Mouse (Mus musculus) left cerebral cortex, adult 2 months (tissue): ENCODE measurements around the gene Rsf1. TPM values are rescaled to one million over a fixed set of nuclear protein-coding genes. Genes with fewer than 3 reads are reported as not detected.

Experiments used
- DNase-seq, 2 experiments: peaks; one replicate each; pipeline ENCODE4 v3.0.0; 2021 to 2022; ENCODE audit warnings: low spot score in 2 of 2, mixed read lengths in 1 of 2; ENCODE audit errors: extremely low spot score in 1 of 2
- H3K27ac ChIP-seq: fragments of 200-600 bp; 2 replicates; pipeline ENCODE4 v1.8.1; 2022
- H3K4me3 ChIP-seq: fragments of 200-600 bp; 2 replicates; pipeline ENCODE4 v1.8.1; 2022
- CTCF ChIP-seq: fragments of 200-600 bp; IDR thresholded peaks from 2 replicates; pipeline ENCODE4 v1.8.1; 2022; ENCODE audit warnings: antibody characterized with exemption, mild to moderate bottlenecking, moderate library complexity
- intact Hi-C: fragments of 180-260 bp; cut with DNase I; formaldehyde crosslinking; loops from one replicate; pipeline ENCODE4 v1.15.1; 2025
- long read RNA-seq, 2 experiments: library from polyadenylated mRNA; stranded (forward); transcript quantifications; one replicate each; pipeline ENCODE4 v2.0.0; 2021; ENCODE audit warnings: borderline mapping rate in 2 of 2
- total RNA-seq, 2 experiments: library from RNA; stranded (reverse); gene quantifications; 2 replicates each; pipeline ENCODE4 v1.2.3; 2021

Gene Rsf1
- 10 to 100 TPM; 44.8 to 49.2 TPM for total RNA-seq
- long read RNA-seq, experiment 1, full-length matches to known transcripts, result 23 of 32 reads
- long read RNA-seq, experiment 1, partial matches to known transcripts, result 7 of 32 reads
- long read RNA-seq, experiment 1, other reads (novel, unspliced or antisense), result 2 of 32 reads
- long read RNA-seq, experiment 2, full-length matches to known transcripts, result 26 of 35 reads
- long read RNA-seq, experiment 2, partial matches to known transcripts, result 2 of 35 reads
- long read RNA-seq, experiment 2, other reads (novel, unspliced or antisense), result 7 of 35 reads

DNA sequence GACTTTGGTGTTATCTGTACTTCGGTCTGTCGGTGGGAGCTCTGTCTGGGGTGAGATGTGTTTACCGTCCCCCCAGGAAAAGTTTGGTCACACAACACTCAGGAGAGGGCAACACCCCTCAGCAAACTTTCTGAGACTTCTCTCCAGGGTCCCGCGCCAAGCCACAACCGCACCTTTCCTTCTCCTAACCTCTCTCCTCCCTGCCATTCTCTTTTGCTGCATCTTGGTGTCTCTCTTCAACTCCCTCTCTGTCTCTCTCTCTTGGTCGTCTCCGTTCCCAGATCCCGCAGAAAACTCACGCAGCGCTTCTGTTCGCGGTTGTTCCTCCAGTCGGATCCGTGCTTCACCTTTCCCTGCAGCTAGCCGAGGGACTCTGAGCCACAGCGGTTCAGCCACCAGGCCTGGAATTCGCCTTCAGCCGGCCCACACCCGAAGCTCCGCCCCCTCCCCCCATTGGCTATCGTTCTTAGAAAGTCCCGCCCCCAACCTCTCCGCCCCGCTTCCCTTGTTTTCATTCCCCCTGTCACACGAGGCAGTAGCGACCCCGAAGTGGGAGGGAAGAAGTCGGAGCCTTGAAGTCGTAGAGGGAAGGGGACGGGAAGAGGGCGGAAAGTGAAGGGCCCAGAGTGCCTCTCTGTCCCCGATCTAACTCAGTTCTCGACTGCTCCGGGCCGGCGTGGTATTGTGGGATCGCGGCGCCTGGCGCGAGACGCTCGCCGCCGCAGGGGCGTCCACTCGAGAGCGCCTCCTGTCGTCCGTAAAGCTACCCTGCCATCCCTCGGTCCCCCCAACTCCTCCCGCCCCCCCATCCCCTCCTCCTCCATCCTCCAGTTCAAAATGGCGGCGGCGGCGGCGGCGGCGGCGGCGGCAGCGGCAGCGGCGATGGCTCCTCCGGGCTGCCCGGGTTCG, at the start of gene Rsf1, which contains the start of gene Aamdc:
Gene Rsf1, plus strand, starts transcription at position 823 of the 909 bp plus-strand sequence.
Gene Aamdc, minus strand, starts transcription at position 431 of the 909 bp plus-strand sequence.
- Histone ChIP-seq H3K4me3 (peak within 1 kb of the TSS; percentile 65), H3K27ac (peak within 1 kb of the TSS; percentile 97)
- intact Hi-C loops, result loop anchor here (1.0 to 10.0 kb wide), 4 partner anchors 99 to 395 kb away; partner anchors contain the start of genes Clns1a and Ints4
- DNase-seq, result peak; percentile 91 to 94
- TF ChIP-seq CTCF, result peak; percentile 86

DNA sequence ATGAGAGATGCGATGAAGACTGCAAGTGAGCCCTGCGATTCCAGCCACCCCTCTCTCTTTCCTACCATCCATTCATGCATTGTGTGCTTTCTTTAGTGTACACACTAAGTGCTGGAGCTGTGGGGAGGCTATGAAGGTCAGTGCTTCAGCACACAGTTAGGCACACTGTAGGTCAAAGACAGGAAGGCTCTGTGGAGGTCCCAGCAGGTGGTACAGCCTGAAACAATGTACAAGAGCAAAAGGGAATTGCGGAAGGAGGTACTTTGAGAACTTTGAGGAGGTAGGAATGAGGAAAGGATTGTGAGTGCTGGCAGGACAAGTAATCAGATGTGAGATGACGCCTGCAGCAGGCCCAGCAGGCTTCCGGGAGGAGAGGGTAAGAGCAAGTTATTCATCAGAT, 44.2 kb upstream of the Rsf1 start:
- no peak for TF ChIP-seq CTCF
- Histone ChIP-seq H3K4me3 (no peak overlapping the region), H3K27ac (no peak overlapping the region)
- intact Hi-C loops, result no loop called here
- DNase-seq, result no peak

- no peak for TF ChIP-seq CTCF
- intact Hi-C loops, result no loop called here
- Histone ChIP-seq H3K4me3 (no peak overlapping the region), H3K27ac (no peak overlapping the region)
- no peak for DNase-seq
Observed at GRCm38 (mm10) chr7:97536571-97536970, 43.1 kb upstream of the Rsf1 start.

GRCm38 (mm10) chr7:97546462-97546861, 33.2 kb upstream of the Rsf1 start:
- DNase-seq, result no peak
- TF ChIP-seq CTCF, result no peak
- intact Hi-C loops, result no loop called here
- Histone ChIP-seq H3K27ac (no peak overlapping the region), H3K4me3 (no peak overlapping the region)

DNA sequence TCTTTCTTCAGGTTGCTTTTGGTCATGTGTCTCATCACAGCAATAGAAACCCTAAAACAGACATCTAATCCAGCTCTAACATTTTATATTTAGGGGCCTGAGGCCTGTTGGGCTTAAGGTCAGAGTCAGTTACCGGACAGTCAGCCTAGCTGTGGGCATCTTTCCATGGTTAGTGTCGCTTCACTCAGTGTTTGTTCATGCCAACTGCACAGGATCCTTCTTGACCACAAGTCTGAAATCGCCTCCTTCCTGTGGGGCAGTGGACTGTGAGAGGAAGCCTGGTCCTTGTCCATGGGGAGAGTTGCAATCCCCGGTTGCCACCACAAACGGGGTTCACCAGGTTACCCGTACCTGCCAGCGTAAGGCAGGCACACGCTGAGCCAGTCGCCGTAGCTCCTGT, 30.4 kb upstream of the Rsf1 start:
- TF ChIP-seq CTCF, result no peak
- no peak for DNase-seq
- Histone ChIP-seq H3K27ac (no peak overlapping the region), H3K4me3 (no peak overlapping the region)
- intact Hi-C loops, result no loop called here

DNA sequence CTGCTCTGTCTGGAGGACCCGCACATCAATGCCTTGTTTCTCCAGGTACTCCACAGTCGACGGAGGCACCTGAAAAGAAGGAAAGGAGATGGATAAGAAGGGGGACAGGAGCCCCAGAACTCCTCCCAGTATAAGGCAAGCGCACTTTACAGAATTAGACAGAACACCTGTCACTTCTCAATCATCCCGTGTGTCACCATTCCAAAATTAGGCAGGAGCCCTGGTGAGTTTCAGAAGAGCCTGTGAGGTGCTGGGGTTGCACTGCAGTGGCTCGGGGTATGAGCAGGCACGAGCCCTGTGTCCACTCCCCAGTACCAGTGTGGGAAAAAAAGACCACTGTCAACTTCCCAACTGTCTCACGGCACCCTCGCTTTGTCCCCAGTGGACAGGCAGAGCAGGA, 29.0 kb upstream of the Rsf1 start:
- TF ChIP-seq CTCF, result no peak
- H3K4me3 ChIP-seq, result no peak overlapping the region
- no peak overlapping the region for H3K27ac ChIP-seq
- DNase-seq, result no peak
- intact Hi-C loops, result no loop called here

- TF ChIP-seq CTCF, result no peak
- no peak overlapping the region for H3K27ac ChIP-seq
- intact Hi-C loops, result no loop called here
- no peak overlapping the region for H3K4me3 ChIP-seq
- DNase-seq, result no peak
Observed at GRCm38 (mm10) chr7:97563576-97563975, 16.1 kb upstream of the Rsf1 start.

DNA sequence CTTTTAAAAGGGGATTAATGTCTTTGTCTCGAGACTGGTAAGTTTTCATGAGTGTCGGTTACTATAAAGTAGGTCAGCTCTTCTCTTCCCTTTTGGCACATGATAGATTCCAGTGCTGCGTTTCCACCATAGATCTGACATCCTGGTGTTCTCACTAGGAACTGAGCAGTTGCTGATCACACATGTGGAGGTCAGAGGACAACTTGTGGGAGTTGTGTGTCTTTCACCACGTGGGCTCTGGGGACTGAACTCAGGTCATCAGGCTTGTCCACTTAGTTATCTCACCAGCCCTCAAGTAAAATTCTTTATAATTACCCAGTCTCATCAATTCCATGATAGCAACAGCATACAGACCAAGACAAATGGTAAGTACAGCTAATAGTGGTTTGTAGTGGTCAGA, 10.3 kb upstream of the Rsf1 start:
- TF ChIP-seq CTCF, result no peak
- Histone ChIP-seq H3K27ac (no peak overlapping the region), H3K4me3 (no peak overlapping the region)
- intact Hi-C loops, result no loop called here
- no peak for DNase-seq

GRCm38 (mm10) chr7:97570389-97570788, 9.3 kb upstream of the Rsf1 start:
- no peak; the same call in 1 of the 2 replicates for TF ChIP-seq CTCF
- H3K4me3 ChIP-seq, result no peak overlapping the region
- intact Hi-C loops, result loop anchor here (10.0 kb wide), 1 partner anchor 404 kb away; no protein-coding TSS in a partner anchor
- H3K27ac ChIP-seq, result no peak overlapping the region
- no peak for DNase-seq

DNA sequence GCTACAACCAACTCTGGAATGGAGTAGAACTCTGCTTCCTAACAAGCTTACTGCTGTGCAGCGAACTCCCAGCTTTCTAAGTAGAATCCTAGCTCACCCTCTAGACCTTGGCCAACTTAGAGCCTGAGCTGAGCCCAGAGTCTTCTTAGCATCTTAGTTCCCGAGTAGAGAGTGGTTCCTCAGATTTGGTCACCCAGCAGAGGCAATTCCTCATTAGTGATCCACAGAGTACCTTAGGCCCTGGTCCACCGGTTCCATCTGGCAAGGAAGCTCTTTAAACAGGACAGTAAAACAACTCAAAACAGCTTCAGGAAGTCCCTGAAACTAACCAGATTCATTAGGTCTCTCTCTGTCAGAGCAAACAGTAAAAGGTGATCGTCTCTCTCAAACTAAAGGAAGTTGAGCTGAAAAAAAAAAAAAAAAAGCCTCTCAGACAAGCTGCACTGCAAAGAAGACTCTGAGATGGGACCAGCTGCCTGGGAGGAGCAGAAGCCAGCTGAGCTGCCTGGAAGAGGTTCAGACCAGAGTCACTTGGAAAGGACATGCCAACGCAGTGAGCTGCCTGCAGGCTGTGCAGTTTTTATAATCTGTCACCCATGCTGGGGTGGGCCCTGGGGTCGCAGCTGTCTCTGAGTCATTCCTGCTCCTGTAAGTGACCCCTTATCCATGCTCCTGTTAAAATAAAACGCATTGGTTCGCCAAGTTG, 1.2 kb upstream of the Rsf1 start:
- DNase-seq, result peak; percentile 22 to 28
- intact Hi-C loops, result loop anchor here (1.0 to 10.0 kb wide), 4 partner anchors 98 to 396 kb away; partner anchors contain the start of genes Clns1a and Ints4
- Histone ChIP-seq H3K4me3 (peak overlapping the region; percentile 65), H3K27ac (peak overlapping the region; percentile 97)
- no peak for TF ChIP-seq CTCF

GRCm38 (mm10) chr7:97579976-97580842, 520 bp downstream of the Rsf1 start:
- intact Hi-C loops, result loop anchor here (1.0 to 10.0 kb wide), 6 partner anchors 62 to 395 kb away; partner anchors contain the start of genes Clns1a and Ints4
- DNase-seq, result peak; percentile 56 to 62
- TF ChIP-seq CTCF, result no peak
- Histone ChIP-seq H3K4me3 (peak overlapping the region; percentile 65), H3K27ac (peak overlapping the region; percentile 97)
